8 mouse cellular contexts compared by ENCODE assay signal in the genomic region with DNA sequence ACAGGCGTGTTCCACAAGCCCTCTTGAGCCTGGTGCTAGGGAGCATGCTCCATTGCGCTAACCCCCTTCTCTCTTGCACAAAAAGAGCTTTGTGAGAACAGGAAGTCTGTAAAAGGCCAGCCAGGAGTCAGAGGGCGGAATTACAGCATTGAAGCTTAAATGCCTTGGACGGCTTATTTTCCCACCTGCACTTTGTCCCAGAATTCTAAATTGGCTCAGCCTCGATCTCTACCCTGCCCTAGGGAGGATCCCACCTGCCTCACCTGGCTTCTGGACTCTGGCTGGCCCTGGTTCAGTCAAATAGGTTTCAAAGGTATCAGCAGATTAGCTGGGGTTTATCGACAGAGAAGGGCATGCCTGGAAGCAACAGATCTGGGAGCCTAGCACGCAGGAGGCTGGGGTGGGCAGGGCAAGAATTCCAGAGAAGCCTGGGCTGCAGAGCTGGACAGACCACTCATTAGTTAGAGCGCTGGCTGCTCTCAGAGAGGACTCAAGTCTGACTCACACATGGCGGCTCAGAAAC. TPM values are rescaled to one million over a fixed set of nuclear protein-coding genes. Genes with fewer than 3 reads are reported as not detected.
A peak's percentile ranks its signal among the peaks of the same experiment; 100 is the strongest.
DNase-seq lines count a peak whose midpoint lies in the region; ATAC-seq lines count a peak whose summit lies in the region.

No protein-coding gene starts in this region.

- no peak overlapping the region for H3K4me3 ChIP-seq in heart, embryonic 10.5 days
- H3K4me3 ChIP-seq in hindbrain, embryonic 14.5 days (replicated peaks; ENCODE audit: low read length) = no peak overlapping the region
- H3K4me3 ChIP-seq in lung, embryonic 16.5 days (ENCODE audit: low read length) = no peak overlapping the region

- no peaks in the 10 kb centered on the region for H3K9me3 ChIP-seq in heart, embryonic 10.5 days
- H3K9me3 ChIP-seq in hindbrain, embryonic 14.5 days (ENCODE audit: control insufficient read depth, low read length) = peaks cover 4% of the 10 kb centered on the region; the same call in 1 of the 2 replicates
- 0 out of 2 replicates have a peak, but pooled peaks cover 4% of the 10 kb centered on the region for H3K9me3 ChIP-seq in lung, embryonic 16.5 days (ENCODE audit: control insufficient read depth, low read length)

- H3K9ac ChIP-seq in hindbrain, embryonic 14.5 days = no peak overlapping the region
- peak overlapping the region; percentile 42; the same call in 1 of the 2 replicates for H3K9ac ChIP-seq in lung, embryonic 16.5 days (ENCODE audit: low read length)

- peak; percentile 76 for DNase-seq in heart, embryonic 10.5 days (ENCODE audit: low spot score)
- DNase-seq in heart, adult 8-10 months (ENCODE audit: low spot score) = no peak
- DNase-seq in brain, adult 2 months (ENCODE audit: low read depth, low spot score) = peak; percentile 67
- no peak for DNase-seq in hindbrain, embryonic 14.5 days (ENCODE audit: low spot score)
- no peak for DNase-seq in right cerebral cortex, postnatal 4 days
- no peak for DNase-seq in cerebellum, postnatal 36 days
- DNase-seq in spleen, postnatal 10 days (ENCODE audit: low spot score in 2 of 2) = no peak

- H3K36me3 ChIP-seq in heart, embryonic 10.5 days = 0 out of 2 replicates have a peak, but pooled peaks cover 7% of the 10 kb centered on the region
- no peaks in the 10 kb centered on the region for H3K36me3 ChIP-seq in hindbrain, embryonic 14.5 days (replicated peaks; ENCODE audit: control insufficient read depth, insufficient read depth)
- H3K36me3 ChIP-seq in lung, embryonic 16.5 days (ENCODE audit: control insufficient read depth, insufficient read depth, low read length) = no peaks in the 10 kb centered on the region

- 42% methylated on average over 9 of the region's 9 CpGs for WGBS in heart, embryonic 10.5 days
- WGBS in hindbrain, embryonic 14.5 days = 74% methylated on average over 9 of the region's 9 CpGs
- 40% methylated on average over 9 of the region's 9 CpGs for WGBS in lung, embryonic 16.5 days

- H3K4me2 ChIP-seq in hindbrain, embryonic 14.5 days (replicated peaks) = no peak overlapping the region
- peak overlapping the region; percentile 18 for H3K4me2 ChIP-seq in lung, embryonic 16.5 days (ENCODE audit: low read depth, low read length)

- H3K27me3 ChIP-seq in heart, embryonic 10.5 days (ENCODE audit: insufficient read depth, poor library complexity, severe bottlenecking) = no peaks in the 10 kb centered on the region
- no peaks in the 10 kb centered on the region for H3K27me3 ChIP-seq in hindbrain, embryonic 14.5 days (ENCODE audit: control insufficient read depth, insufficient read depth, low read length)
- H3K27me3 ChIP-seq in lung, embryonic 16.5 days (ENCODE audit: control insufficient read depth, insufficient read depth, low read depth, low read length) = no peaks in the 10 kb centered on the region

- peaks cover 31% of the 10 kb centered on the region for H3K4me1 ChIP-seq in heart, embryonic 10.5 days
- H3K4me1 ChIP-seq in hindbrain, embryonic 14.5 days (replicated peaks; ENCODE audit: control insufficient read depth, insufficient read depth, low read length) = no peaks in the 10 kb centered on the region
- H3K4me1 ChIP-seq in lung, embryonic 16.5 days (replicated peaks; ENCODE audit: control insufficient read depth, insufficient read depth, low read length) = peaks cover 25% of the 10 kb centered on the region

- peak overlapping the region; percentile 80 for H3K27ac ChIP-seq in heart, embryonic 10.5 days
- peak overlapping the region; percentile 47 for H3K27ac ChIP-seq in hindbrain, embryonic 14.5 days
- H3K27ac ChIP-seq in lung, embryonic 16.5 days (ENCODE audit: low read length) = peak overlapping the region; percentile 96

- no peak for ATAC-seq in hindbrain, embryonic 14.5 days (ENCODE audit: low FRiP score)
- ATAC-seq in lung, embryonic 16.5 days (ENCODE audit: low read depth) = peak; percentile 55

RNA-seq across cellular contexts. Expression of gene Gzmm, which starts 7.4 kb away (rescaled TPM):
- polyA plus RNA-seq in heart, embryonic 10.5 days (2016; fragmentation: Nextera tagmentation; extraction: Ambion mirVana) = 0.46 and 0.54 TPM in 2 replicates
- total RNA-seq in heart, adult 8-10 months (2022) = 1 to 10 TPM; 7.6 to 9.0 (median 8.3) TPM
- polyA plus RNA-seq in hindbrain, embryonic 14.5 days (2014; fragmentation: Nextera tagmentation; extraction: Ambion mirVana) = 1.5 and 1.8 TPM in 2 replicates
- 0.62 and 0.98 TPM in 2 replicates for polyA plus RNA-seq in lung, embryonic 16.5 days (2015; fragmentation: Nextera tagmentation; extraction: Ambion mirVana)

RNA-seq across cellular contexts. Expression of gene Bsg, which starts 8.1 kb away (rescaled TPM):
- 1,251 and 1,319 TPM in 2 replicates for polyA plus RNA-seq in heart, embryonic 10.5 days (2016; fragmentation: Nextera tagmentation; extraction: Ambion mirVana)
- 1,000 to 10,000 TPM; 1,424 to 1,552 (median 1,533) TPM for total RNA-seq in heart, adult 8-10 months (2022)
- 930 and 976 TPM in 2 replicates for polyA plus RNA-seq in hindbrain, embryonic 14.5 days (2014; fragmentation: Nextera tagmentation; extraction: Ambion mirVana)
- polyA plus RNA-seq in lung, embryonic 16.5 days (2015; fragmentation: Nextera tagmentation; extraction: Ambion mirVana) = 1,174 and 1,330 TPM in 2 replicates

RNA-seq across cellular contexts. Expression of gene Cdc34, which starts 14.2 kb away (rescaled TPM):
- 188 and 215 TPM in 2 replicates for polyA plus RNA-seq in heart, embryonic 10.5 days (2016; fragmentation: Nextera tagmentation; extraction: Ambion mirVana)
- total RNA-seq in heart, adult 8-10 months (2022) = 100 to 1,000 TPM; 201 to 230 (median 213) TPM
- polyA plus RNA-seq in hindbrain, embryonic 14.5 days (2014; fragmentation: Nextera tagmentation; extraction: Ambion mirVana) = 78.9 and 81.8 TPM in 2 replicates
- 64.0 and 68.9 TPM in 2 replicates for polyA plus RNA-seq in lung, embryonic 16.5 days (2015; fragmentation: Nextera tagmentation; extraction: Ambion mirVana)

RNA-seq across cellular contexts. Expression of gene Hcn2, which starts 20.2 kb away (rescaled TPM):
- not detected in 2 replicates for polyA plus RNA-seq in heart, embryonic 10.5 days (2016; fragmentation: Nextera tagmentation; extraction: Ambion mirVana)
- total RNA-seq in heart, adult 8-10 months (2022) = 10 to 100 TPM; 13.7 to 16.7 (median 15.1) TPM
- 2.9 and 4.3 TPM in 2 replicates for polyA plus RNA-seq in hindbrain, embryonic 14.5 days (2014; fragmentation: Nextera tagmentation; extraction: Ambion mirVana)
- polyA plus RNA-seq in lung, embryonic 16.5 days (2015; fragmentation: Nextera tagmentation; extraction: Ambion mirVana) = not detected in 2 replicates

RNA-seq across cellular contexts. Expression of gene Tpgs1, which starts 27.0 kb away (rescaled TPM):
- polyA plus RNA-seq in heart, embryonic 10.5 days (2016; fragmentation: Nextera tagmentation; extraction: Ambion mirVana) = 52.3 and 59.4 TPM in 2 replicates
- total RNA-seq in heart, adult 8-10 months (2022) = 10 to 100 TPM; 14.5 to 20.0 (median 16.9) TPM
- 107 and 108 TPM in 2 replicates for polyA plus RNA-seq in hindbrain, embryonic 14.5 days (2014; fragmentation: Nextera tagmentation; extraction: Ambion mirVana)
- 57.5 and 58.3 TPM in 2 replicates for polyA plus RNA-seq in lung, embryonic 16.5 days (2015; fragmentation: Nextera tagmentation; extraction: Ambion mirVana)

Comparison
In these comparisons a context has a peak if more than half of its experiments do, and no peak if none do; other contexts are left out.
1. DNase-seq: peak in heart, embryonic 10.5 days (single experiment) and brain, adult 2 months (single experiment); none in heart, adult 8-10 months (single experiment), hindbrain, embryonic 14.5 days (single experiment), right cerebral cortex, postnatal 4 days (single experiment), cerebellum, postnatal 36 days (0 of 2) and spleen, postnatal 10 days (0 of 2).
2. Peak in every context shown above with its lines, with median percentiles within 50 percentile points of each other: H3K27ac ChIP-seq.